Mouse (Mus musculus): ENCODE data around the gene Zfp579.

The Zfp579 gene

GRCm38 (mm10) chr7:4963527-4963926 is 32.4 kb downstream of the Zfp579 start:
- no peak for DNase-seq (ENCODE audit: extremely low spot score, low spot score)

- no peak for DNase-seq (ENCODE audit: extremely low spot score, low spot score)
Measured at GRCm38 (mm10) chr7:4957361-4957760, 38.6 kb downstream of the Zfp579 start.

- DNase-seq (ENCODE audit: extremely low spot score, low spot score) = no peak
Measured at GRCm38 (mm10) chr7:4953815-4954445, 42.0 kb downstream of the Zfp579 start.

GRCm38 (mm10) chr7:4950561-4951342 is 45.2 kb downstream of the Zfp579 start:
- DNase-seq (ENCODE audit: extremely low spot score, low spot score) = no peak

- DNase-seq (ENCODE audit: extremely low spot score, low spot score) = no peak
Measured at GRCm38 (mm10) chr7:4948386-4948785, 47.6 kb downstream of the Zfp579 start.

GRCm38 (mm10) chr7:4947855-4948254 is 48.1 kb downstream of the Zfp579 start:
- DNase-seq (ENCODE audit: extremely low spot score, low spot score) = no peak

GRCm38 (mm10) chr7:4943223-4943815 is 52.6 kb downstream of the Zfp579 start:
- peak; percentile 86 for DNase-seq (ENCODE audit: extremely low spot score, low spot score)

GRCm38 (mm10) chr7:4942673-4943072 is 53.3 kb downstream of the Zfp579 start:
- DNase-seq (ENCODE audit: extremely low spot score, low spot score) = no peak

GRCm38 (mm10) chr7:4940068-4940479 is 55.9 kb downstream of the Zfp579 start:
- peak; percentile 87 for DNase-seq (ENCODE audit: extremely low spot score, low spot score)

- peak; percentile 71 for DNase-seq (ENCODE audit: extremely low spot score, low spot score)
Measured at GRCm38 (mm10) chr7:4938456-4938855, 57.5 kb downstream of the Zfp579 start.

- DNase-seq (ENCODE audit: extremely low spot score, low spot score) = no peak
Measured at GRCm38 (mm10) chr7:4937392-4937791, 58.6 kb downstream of the Zfp579 start.

- DNase-seq (ENCODE audit: extremely low spot score, low spot score) = no peak
Measured at GRCm38 (mm10) chr7:4936832-4937231, 59.1 kb downstream of the Zfp579 start.

GRCm38 (mm10) chr7:4934160-4934914 is 61.6 kb downstream of the Zfp579 start:
- DNase-seq (ENCODE audit: extremely low spot score, low spot score) = no peak
